Mouse (Mus musculus) liver, postnatal 0 days (tissue): Measurements from ENCODE around the gene Macf1.

Source experiments
- CTCF ChIP-seq: sonication (generic); IDR thresholded peaks from 2 replicates; pipeline ENCODE4 v1.5.1; 2016; ENCODE audit warnings: antibody characterized with exemption, low read depth
- EP300 ChIP-seq: IDR thresholded peaks from 2 replicates; pipeline ENCODE4 v1.6.1; 2016; ENCODE audit warnings: antibody characterized with exemption, low read depth, mild to moderate bottlenecking

DNA sequence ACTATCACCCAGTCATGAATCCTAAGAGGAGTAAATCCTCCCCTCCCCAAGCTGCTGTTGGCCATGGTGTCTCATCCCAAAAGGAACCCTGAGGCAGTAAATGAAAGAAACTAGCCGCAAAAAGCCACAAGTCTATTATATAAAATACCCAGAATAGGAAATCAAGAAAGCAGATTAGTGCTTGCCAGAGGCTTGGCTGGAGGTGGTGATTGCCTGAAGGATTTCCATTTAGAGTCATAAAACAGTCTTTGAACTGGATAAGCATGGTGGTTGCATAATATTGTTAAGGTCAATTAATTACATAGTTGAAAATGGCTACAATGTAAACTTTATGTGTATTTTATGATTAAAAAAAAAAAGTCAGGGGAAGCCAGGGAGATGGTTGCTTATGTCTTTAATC is 83.1 kb downstream of the Macf1 start:
- TF ChIP-seq CTCF (no peak), EP300 (no peak)
